16 mouse cellular contexts compared by ENCODE assay signal in genomic region chr5:85621078-85621477, GRCm38 (mm10).
"Had no signal": no experiment of that assay in that cellular context is flagged by ENCODE, and none has a peak within 500 bp of the region (broad histone marks: within the 10 kb centered on the region; RNA-seq: fewer than 3 reads in every experiment).

No protein-coding gene starts in this region.

- H3K4me1 ChIP-seq: neural tube, embryonic 13.5 days; neural tube, embryonic 15.5 days; stomach, embryonic 15.5 days had no signal

- H3K36me3 ChIP-seq: neural tube, embryonic 13.5 days; neural tube, embryonic 15.5 days; stomach, embryonic 15.5 days had no signal

- H3K4me3 ChIP-seq: neural tube, embryonic 13.5 days; neural tube, embryonic 15.5 days; stomach, embryonic 15.5 days had no signal

- H3K27me3 ChIP-seq: neural tube, embryonic 13.5 days; neural tube, embryonic 15.5 days; stomach, embryonic 15.5 days had no signal

- H3K9me3 ChIP-seq: neural tube, embryonic 13.5 days; neural tube, embryonic 15.5 days; stomach, embryonic 15.5 days had no signal

- DNase-seq: retina, postnatal 1 day; right cerebral cortex, adult 18-20 months; right cerebral cortex, postnatal 14 days; right cerebral cortex, postnatal 25 days; right cerebral cortex, postnatal 4 days; spleen, adult 18-20 months; thymus, adult 18-20 months; thymus, adult 2 months; thymus, postnatal 14 days; thymus, postnatal 25 days; thymus, postnatal 36 days; thymus, postnatal 4 days had no signal

- H3K9ac ChIP-seq: neural tube, embryonic 13.5 days; neural tube, embryonic 15.5 days; stomach, embryonic 15.5 days had no signal

- H3K4me2 ChIP-seq: neural tube, embryonic 13.5 days; neural tube, embryonic 15.5 days; stomach, embryonic 15.5 days had no signal

- H3K27ac ChIP-seq: neural tube, embryonic 13.5 days; neural tube, embryonic 15.5 days; stomach, embryonic 15.5 days; stomach, postnatal 0 days had no signal
